In the genomic region with DNA sequence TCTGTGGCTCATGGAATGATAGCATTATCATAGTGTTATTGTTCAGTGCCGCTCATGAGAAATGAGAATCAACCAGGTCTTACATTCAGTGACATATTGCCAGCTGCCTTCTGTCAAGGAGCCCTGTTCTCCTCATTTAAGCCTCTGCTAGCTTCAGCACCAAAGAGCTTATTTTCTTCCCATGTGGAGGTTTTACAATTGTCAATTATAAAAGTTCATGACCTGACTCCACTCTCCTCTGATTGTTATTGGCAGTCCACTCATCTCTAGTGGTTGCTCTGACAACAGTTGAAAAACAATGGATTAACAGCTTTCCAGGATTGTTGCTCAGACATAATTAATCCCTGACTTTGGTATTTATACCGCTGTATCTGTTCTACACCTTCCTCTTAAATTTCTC, we compare ENCODE assay signal across 12 mouse cellular contexts.
"Had no signal": no experiment of that assay in that cellular context is flagged by ENCODE, and none has a peak within 500 bp of the region (broad histone marks: within the 10 kb centered on the region; RNA-seq: fewer than 3 reads in every experiment).

No protein-coding gene starts in this region.

- DNase-seq: gastrocnemius, adult 2 months; gastrocnemius, postnatal 10 days; gastrocnemius, postnatal 25 days; heart, adult 18-20 months; heart, postnatal 14 days; heart, postnatal 36 days; kidney, adult 18-20 months; kidney, adult 8-10 months; kidney, postnatal 10 days; kidney, postnatal 25 days; kidney, postnatal 4 days; left cerebral cortex, postnatal 4 days had no signal
